Mouse (Mus musculus) intestine, postnatal 0 days (tissue): ENCODE data around the gene Atrnl1. TPM values are rescaled to one million over a fixed set of nuclear protein-coding genes. Genes with fewer than 3 reads are reported as not detected.

Experiments used
- ATAC-seq: fragments of 200-750 bp; cut with Nextera tagmentation; 2 replicates; pipeline ENCODE4 v1.8.0; 2017; ENCODE audit warnings: mild to moderate bottlenecking, moderate TSS enrichment, moderate library complexity
- H3K27ac ChIP-seq: fragments of 300-500 bp; sonication (generic); 2 replicates; pipeline ENCODE4 v1.5.1; 2014; ENCODE audit warnings: mild to moderate bottlenecking, low read depth, low read length, moderate library complexity
- H3K27me3 ChIP-seq: fragments of 300-500 bp; sonication (generic); replicated peaks from 2 replicates; pipeline ENCODE4 v1.6.1; 2014; ENCODE audit warnings: low read length, mixed read lengths; ENCODE audit not compliant: control insufficient read depth, insufficient read depth
- H3K36me3 ChIP-seq: fragments of 300-500 bp; sonication (generic); 2 replicates; pipeline ENCODE4 v1.6.1; 2014; ENCODE audit warnings: mild to moderate bottlenecking, moderate library complexity; ENCODE audit not compliant: control insufficient read depth, insufficient read depth
- H3K4me1 ChIP-seq: fragments of 300-500 bp; sonication (generic); replicated peaks from 2 replicates; pipeline ENCODE4 v1.6.1; 2014; ENCODE audit warnings: antibody characterized with exemption, low read length, mixed read lengths; ENCODE audit not compliant: control insufficient read depth, insufficient read depth
- H3K4me2 ChIP-seq: fragments of 300-500 bp; sonication (generic); replicated peaks from 2 replicates; pipeline ENCODE4 v1.6.1; 2014; ENCODE audit warnings: low read depth, mild to moderate bottlenecking, moderate library complexity
- H3K4me3 ChIP-seq: fragments of 300-500 bp; sonication (generic); 2 replicates; pipeline ENCODE4 v1.5.1; 2014; ENCODE audit warnings: low read depth, low read length
- H3K9ac ChIP-seq: fragments of 300-500 bp; sonication (generic); 2 replicates; pipeline ENCODE4 v1.6.1; 2014; ENCODE audit warnings: mild to moderate bottlenecking, low read depth, low read length
- H3K9me3 ChIP-seq: fragments of 300-500 bp; sonication (generic); 2 replicates; pipeline ENCODE4 v1.6.1; 2016; ENCODE audit warnings: mixed run types; ENCODE audit not compliant: control insufficient read depth
- CTCF ChIP-seq: sonication (generic); IDR thresholded peaks from 2 replicates; pipeline ENCODE4 v1.5.1; 2016; ENCODE audit warnings: low read depth, mild to moderate bottlenecking, control low read depth, antibody characterized with exemption, moderate library complexity
- WGBS: fragments of 180-500 bp; shearing (Covaris S2); extraction: QIAGEN DNeasy Blood & Tissue Kit; methylation state at CpG from one replicate; pipeline ENCODE4 v1.1.7; 2014; 5-methylcytosine and 5-hydroxymethylcytosine counted together
- polyA plus RNA-seq: library from polyadenylated mRNA; unstranded; fragments of >200 nt; fragmentation: Nextera tagmentation; extraction: Ambion mirVana; gene quantifications from 2 replicates; pipeline ENCODE4 v1.2.1, GENCODE M21; 2015

Gene Atrnl1
- polyA plus RNA-seq, 1 experiment from 2014 or later, result 2.6 TPM

DNA sequence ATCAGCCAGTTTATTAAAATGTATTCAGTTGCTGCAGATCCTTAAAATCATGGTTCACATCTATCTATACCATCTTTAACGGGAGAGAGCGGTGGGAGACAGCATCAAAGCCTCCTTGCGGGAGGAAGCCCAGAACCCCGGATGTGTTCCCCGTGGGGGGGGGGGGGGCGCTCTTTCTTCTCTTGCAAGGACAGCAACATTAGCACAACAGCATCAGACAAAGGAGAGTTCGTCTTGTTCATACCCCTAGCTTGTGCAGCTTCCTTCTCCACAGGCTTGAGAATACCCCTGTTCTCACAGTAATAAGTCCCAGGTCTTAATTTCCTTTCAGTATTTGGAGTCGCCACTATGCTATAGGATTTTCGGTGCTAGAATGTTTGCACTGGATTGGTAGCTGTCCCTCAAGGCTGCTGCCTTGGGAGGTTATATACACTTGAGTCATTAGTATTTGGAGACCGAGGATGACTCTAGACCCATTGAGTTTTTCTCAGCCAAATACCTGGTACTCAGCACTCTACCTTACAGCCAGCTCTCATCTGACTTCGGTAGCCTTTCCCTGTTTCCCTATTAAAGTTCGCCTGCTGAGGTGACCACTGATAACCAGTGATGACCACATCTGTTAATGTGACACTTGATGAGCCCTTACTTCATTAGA is 449.5 kb downstream of the Atrnl1 start:
- Histone ChIP-seq H3K4me3 (no peak overlapping the region), H3K9me3 (no peaks in the 10 kb centered on the region), H3K4me1 (0 out of 2 replicates have a peak, but pooled peaks cover 2% of the 10 kb centered on the region), H3K27ac (no peak overlapping the region), H3K36me3 (no peaks in the 10 kb centered on the region), H3K9ac (no peak overlapping the region), H3K4me2 (no peak overlapping the region), H3K27me3 (no peaks in the 10 kb centered on the region)
- no peak for ATAC-seq
- 63% methylated on average over 12 of the region's 12 CpGs for WGBS
- TF ChIP-seq CTCF, result no peak

DNA sequence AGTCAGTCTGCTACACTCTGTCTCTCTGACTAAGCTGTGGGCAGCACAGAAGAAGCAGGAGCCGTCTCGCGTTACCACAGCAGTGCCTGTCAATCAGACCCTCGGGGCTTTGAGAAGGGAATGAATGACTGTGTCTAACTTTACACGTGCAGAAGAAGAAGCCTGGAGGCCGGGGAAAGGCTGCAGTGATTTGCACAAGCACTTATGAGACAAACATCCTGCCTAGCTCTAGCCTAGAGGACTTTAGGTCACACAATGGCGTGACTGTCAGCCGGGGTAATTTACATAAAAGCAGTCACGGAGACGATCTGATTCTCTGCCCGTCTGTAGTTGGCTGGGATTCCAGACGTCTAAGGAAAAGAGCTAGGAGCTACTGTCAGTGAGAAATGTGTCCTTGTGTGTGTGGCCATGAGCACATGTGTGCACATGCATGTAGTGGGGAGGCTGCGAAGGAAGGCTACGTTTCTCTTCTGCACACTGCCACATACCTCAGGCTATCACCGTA is 450.1 kb downstream of the Atrnl1 start:
- H3K9ac ChIP-seq, result no peak overlapping the region
- no peaks in the 10 kb centered on the region for H3K9me3 ChIP-seq
- H3K36me3 ChIP-seq, result no peaks in the 10 kb centered on the region
- whole genome bisulfite sequencing, result 52% methylated on average over 15 of the region's 15 CpGs
- H3K4me2 ChIP-seq, result no peak overlapping the region
- ATAC-seq, result no peak
- H3K27ac ChIP-seq, result no peak overlapping the region
- TF ChIP-seq CTCF, result no peak
- no peak overlapping the region for H3K4me3 ChIP-seq
- H3K27me3 ChIP-seq, result no peaks in the 10 kb centered on the region
- H3K4me1 ChIP-seq, result 0 out of 2 replicates have a peak, but pooled peaks cover 2% of the 10 kb centered on the region

DNA sequence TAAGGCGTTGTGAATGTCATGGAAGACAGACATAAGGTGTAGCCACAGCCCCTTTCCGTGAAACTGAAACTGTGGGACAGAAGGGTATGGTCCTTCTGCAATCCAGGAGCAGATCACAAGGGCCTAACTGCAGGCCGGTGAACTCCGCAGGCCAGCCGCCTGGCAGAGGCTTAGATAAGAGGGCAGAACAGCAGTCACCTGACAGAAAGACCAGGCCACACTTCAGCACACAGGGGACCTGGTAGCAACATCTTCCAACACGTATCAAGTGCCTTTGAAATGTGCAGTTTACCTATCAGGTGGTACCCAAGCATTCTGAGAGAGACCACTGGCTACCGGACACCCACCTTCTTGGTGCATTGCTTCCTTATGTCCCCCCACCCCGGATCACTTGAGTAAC is 451.1 kb downstream of the Atrnl1 start:
- Histone ChIP-seq H3K4me2 (no peak overlapping the region), H3K36me3 (no peaks in the 10 kb centered on the region), H3K27me3 (no peaks in the 10 kb centered on the region), H3K27ac (no peak overlapping the region), H3K9ac (no peak overlapping the region), H3K4me3 (no peak overlapping the region), H3K9me3 (no peaks in the 10 kb centered on the region), H3K4me1 (0 out of 2 replicates have a peak, but pooled peaks cover 2% of the 10 kb centered on the region)
- 67% methylated on average over 8 of the region's 8 CpGs for WGBS
- TF ChIP-seq CTCF, result no peak
- ATAC-seq, result no peak

DNA sequence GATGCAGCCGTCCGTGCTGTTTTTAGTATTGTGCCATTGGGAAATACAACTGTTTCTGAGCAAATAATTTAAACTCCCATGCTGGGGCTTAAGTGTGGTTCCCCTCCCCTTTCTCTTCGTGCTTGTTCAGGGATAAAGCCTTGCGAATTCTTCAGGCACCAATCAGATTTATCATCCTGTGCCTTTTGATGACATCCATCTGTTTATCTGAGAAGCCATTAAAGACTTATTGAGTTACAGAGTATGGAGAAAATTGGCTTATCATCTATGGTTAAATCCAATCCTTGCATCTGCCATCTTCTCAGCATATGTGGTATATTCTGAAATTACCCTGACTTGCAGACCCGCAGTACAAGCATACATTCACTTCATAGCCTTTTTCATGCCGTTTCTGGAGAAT is 452.7 kb downstream of the Atrnl1 start:
- no peak for TF ChIP-seq CTCF
- 39% methylated on average over 6 of the region's 6 CpGs for WGBS

DNA sequence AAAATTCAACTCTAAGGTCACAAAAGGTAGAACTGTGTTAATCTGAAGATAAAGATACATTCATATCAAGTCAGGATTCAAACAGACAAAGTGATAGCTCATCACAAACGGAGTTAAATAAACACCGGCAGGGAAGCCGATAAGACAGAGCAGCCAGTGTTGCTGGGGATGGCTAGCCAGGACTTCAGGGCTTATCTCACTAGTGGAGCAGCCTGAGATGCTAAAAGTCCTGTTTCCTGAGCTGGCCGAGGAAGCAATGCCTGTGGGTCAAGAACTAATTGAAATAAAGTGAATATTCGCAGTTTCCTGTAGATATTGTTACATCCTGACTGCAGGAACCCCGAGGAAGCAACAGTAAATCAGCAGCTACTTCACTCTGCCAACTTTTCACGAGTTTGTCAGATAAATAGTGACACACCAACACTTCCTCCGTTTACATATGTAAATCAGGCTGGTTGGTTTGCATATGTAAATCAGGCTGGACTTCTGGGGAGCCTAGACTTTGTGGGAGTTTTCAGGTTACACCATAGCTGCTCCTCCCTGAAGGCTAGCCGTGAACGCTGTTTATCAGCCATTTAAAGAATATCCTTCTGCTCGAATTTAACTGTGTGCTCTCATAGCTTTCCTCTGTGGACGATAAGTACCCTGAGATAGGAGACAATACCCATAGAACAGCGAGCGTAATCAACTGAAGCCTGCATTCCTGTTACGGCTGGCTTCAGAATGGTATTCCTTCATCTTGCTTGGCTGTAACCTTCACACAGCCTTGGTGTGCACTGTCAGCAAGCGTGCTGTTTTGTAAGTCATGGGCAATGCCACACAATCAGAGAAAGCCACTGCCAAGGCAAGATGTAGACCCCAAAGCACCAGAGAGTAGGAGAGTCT is 453.5 kb downstream of the Atrnl1 start:
- WGBS, result 33% methylated on average over 16 of the region's 16 CpGs
- Histone ChIP-seq H3K27me3 (no peaks in the 10 kb centered on the region), H3K36me3 (no peaks in the 10 kb centered on the region), H3K27ac (no peak overlapping the region), H3K9ac (no peak overlapping the region), H3K4me1 (0 out of 2 replicates have a peak, but pooled peaks cover 2% of the 10 kb centered on the region), H3K9me3 (no peaks in the 10 kb centered on the region), H3K4me3 (no peak overlapping the region), H3K4me2 (no peak overlapping the region)
- no peak for ATAC-seq
- TF ChIP-seq CTCF, result no peak

More for the DNA sequence above, 452.7 kb downstream of the Atrnl1 start:
- Histone ChIP-seq H3K36me3 (no peaks in the 10 kb centered on the region), H3K4me1 (0 out of 2 replicates have a peak, but pooled peaks cover 2% of the 10 kb centered on the region), H3K4me2 (no peak overlapping the region), H3K27ac (no peak overlapping the region), H3K27me3 (no peaks in the 10 kb centered on the region), H3K4me3 (no peak overlapping the region), H3K9me3 (no peaks in the 10 kb centered on the region), H3K9ac (no peak overlapping the region)
- ATAC-seq, result no peak

DNA sequence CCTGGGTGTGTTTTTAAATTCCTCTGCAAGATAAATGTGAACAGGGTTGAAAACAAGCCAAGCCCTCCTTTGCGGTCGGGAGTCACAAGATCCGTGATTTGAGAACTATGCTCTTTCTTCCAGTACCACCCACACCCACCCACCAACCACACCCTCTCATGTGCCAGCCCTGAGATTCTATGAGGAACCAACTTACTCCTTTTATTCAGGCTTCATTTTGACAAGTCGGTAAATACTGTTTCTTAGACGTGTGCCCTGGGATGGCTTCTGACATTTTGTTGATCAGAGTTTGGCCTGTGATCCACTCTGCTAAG is 454.1 kb downstream of the Atrnl1 start:
- TF ChIP-seq CTCF, result no peak
- 50% methylated on average over 5 of the region's 5 CpGs for WGBS
- no peaks in the 10 kb centered on the region for H3K36me3 ChIP-seq
- no peak for ATAC-seq
- H3K27ac ChIP-seq, result no peak overlapping the region
- no peak overlapping the region for H3K9ac ChIP-seq
- H3K4me3 ChIP-seq, result no peak overlapping the region
- H3K4me1 ChIP-seq, result 0 out of 2 replicates have a peak, but pooled peaks cover 2% of the 10 kb centered on the region
- no peak overlapping the region for H3K4me2 ChIP-seq
- no peaks in the 10 kb centered on the region for H3K9me3 ChIP-seq
- no peaks in the 10 kb centered on the region for H3K27me3 ChIP-seq
